ENCODE assay signal across 22 mouse cellular contexts in the genomic region with DNA sequence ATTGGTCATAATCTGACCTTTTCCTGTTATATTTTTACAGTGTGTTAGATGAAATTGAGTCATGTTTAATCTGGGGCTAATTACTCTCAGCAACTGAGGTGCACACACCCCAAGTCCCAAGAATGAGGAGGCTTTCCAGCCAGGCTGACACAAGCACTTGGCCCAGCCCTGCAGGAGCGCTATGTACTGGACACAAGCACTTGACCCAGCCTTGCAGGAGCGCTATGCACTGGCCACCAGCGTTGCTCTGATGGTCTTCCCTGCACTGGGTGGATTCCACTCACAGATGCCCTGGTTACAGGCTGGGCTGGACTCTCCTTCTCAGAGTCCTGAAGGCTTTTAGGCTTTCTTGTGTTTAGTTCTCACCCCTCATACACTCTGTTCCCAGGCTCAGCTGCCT. TPM values are rescaled to one million over a fixed set of nuclear protein-coding genes. Genes with fewer than 3 reads are reported as not detected.
"Had no signal": no experiment of that assay in that cellular context is flagged by ENCODE, and none has a peak within 500 bp of the region (broad histone marks: within the 10 kb centered on the region; RNA-seq: fewer than 3 reads in every experiment).

No protein-coding gene starts in this region.

- H3K27me3 ChIP-seq: intestine, embryonic 15.5 days; kidney, embryonic 15.5 days; midbrain, embryonic 12.5 days; neural tube, embryonic 13.5 days had no signal

- ATAC-seq: intestine, embryonic 15.5 days; midbrain, embryonic 16.5 days had no signal

- H3K4me3 ChIP-seq: intestine, embryonic 15.5 days; kidney, embryonic 15.5 days; left cerebral cortex, adult 2 months; liver, embryonic 15.5 days; midbrain, embryonic 12.5 days; myocyte; neural tube, embryonic 13.5 days had no signal

- H3K27ac ChIP-seq: intestine, embryonic 15.5 days; kidney, embryonic 15.5 days; left cerebral cortex, adult 2 months; liver, embryonic 15.5 days; macrophage; midbrain, embryonic 12.5 days; neural tube, embryonic 13.5 days had no signal

- DNase-seq: kidney, adult 11 months; kidney, adult 8-10 months; kidney, postnatal 10 days; kidney, postnatal 36 days; layer of hippocampus, postnatal 36 days; lung, embryonic 14.5 days; retina, postnatal 1 day; right cerebral cortex, postnatal 25 days; thymus, adult 18-20 months; thymus, postnatal 36 days had no signal

- H3K9me3 ChIP-seq: intestine, embryonic 15.5 days; kidney, embryonic 15.5 days; liver, embryonic 15.5 days; midbrain, embryonic 12.5 days; neural tube, embryonic 13.5 days had no signal

- H3K9ac ChIP-seq: intestine, embryonic 15.5 days; kidney, embryonic 15.5 days; liver, embryonic 15.5 days; lung, embryonic 14.5 days; midbrain, embryonic 12.5 days; neural tube, embryonic 13.5 days had no signal

- H3K36me3 ChIP-seq: intestine, embryonic 15.5 days; midbrain, embryonic 12.5 days; neural tube, embryonic 13.5 days had no signal

- H3K4me2 ChIP-seq: intestine, embryonic 15.5 days; kidney, embryonic 15.5 days; liver, embryonic 11.5 days; liver, embryonic 15.5 days; lung, embryonic 14.5 days; midbrain, embryonic 12.5 days; neural tube, embryonic 13.5 days had no signal

- H3K4me1 ChIP-seq: intestine, embryonic 15.5 days had no signal

RNA-seq across cellular contexts. Expression of a gene that starts 13.0 kb away (rescaled TPM):
- total RNA-seq: monocyte, adult 5-6 weeks had no signal
- polyA plus RNA-seq: small intestine, adult 2 months had no signal
